Mouse (Mus musculus): ENCODE measurements around the gene Srcap. TPM values are rescaled to one million over a fixed set of nuclear protein-coding genes. Genes with fewer than 3 reads are reported as not detected.
A peak's percentile ranks its signal among the peaks of the same experiment; 100 is the strongest.
"Not testable (repeated sequence)": the region's sequence is repeated elsewhere in the genome, so short reads cannot be mapped to it uniquely, and the experiment has no call there.

Gene Srcap
- total RNA-seq, 2 experiments from 2014 or later = 78.7 to 80.5 TPM

- DNase-seq = no peak
These were observed 19.9 kb upstream of the Srcap start for GRCm38 (mm10) chr7:127491846-127492245.

GRCm38 (mm10) chr7:127494648-127495047 is 17.1 kb upstream of the Srcap start:
- DNase-seq = no peak

DNA sequence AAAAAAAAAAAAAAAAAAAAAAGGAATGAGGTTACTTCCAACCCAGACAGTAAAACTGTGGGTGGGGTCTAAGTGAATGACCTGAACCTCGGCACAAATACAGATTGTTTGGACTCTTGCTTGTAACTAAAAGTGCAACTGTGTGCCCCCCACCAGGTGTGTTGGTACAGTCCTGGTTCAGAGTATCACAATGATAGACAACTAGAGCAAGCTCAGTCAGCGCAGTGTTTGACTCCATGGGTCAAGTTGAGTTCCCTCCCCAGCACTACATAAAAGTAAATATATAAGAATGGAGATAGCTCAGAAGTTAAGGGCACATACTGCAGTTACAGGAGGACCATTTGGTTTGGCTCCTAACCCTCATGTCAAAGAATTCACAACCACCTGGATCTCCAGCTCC is 14.4 kb upstream of the Srcap start:
- DNase-seq = no peak

DNA sequence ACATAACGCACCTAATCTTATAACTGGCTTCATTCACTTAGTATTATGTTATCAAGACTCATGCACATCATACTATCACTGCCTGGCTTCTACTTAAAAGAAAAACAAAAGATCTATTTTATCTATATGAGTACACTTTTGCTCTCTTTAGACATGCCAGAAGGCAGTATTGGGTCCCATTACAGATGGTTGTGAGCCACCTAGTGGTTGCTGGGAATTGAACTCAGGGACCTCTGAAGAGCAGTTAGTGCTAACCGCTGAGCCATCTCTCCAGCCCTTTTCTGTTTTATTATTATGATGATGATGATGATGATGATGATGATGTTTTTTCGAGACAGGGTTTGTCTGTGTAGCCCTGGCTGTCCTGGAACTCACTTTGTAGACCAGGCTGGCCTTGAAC is 13.4 kb upstream of the Srcap start:
- peak; percentile 63 for DNase-seq

GRCm38 (mm10) chr7:127508291-127508690 is 3.5 kb upstream of the Srcap start:
- no peak for DNase-seq

DNA sequence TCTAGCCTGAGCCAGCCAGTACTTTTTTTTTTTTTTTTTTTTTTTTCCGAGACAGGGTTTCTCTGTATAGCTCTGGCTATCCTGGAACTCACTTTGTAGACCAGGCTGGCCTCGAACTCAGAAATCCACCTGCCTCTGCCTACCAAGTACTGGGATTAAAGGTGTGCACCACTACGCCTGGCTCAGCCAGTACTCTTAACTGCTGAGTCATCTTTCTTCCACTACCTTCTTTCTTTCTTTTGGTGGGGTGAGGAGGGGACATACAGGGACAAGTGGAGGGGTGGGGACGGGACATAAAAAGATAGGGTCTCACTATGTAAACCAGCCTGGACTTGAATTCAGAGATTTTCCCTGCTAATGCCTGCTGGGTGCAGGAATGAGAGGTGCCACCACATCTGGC is 2.0 kb upstream of the Srcap start:
- DNase-seq = not testable (repeated sequence)

- DNase-seq = no peak
These were observed 542 bp upstream of the Srcap start for GRCm38 (mm10) chr7:127511241-127511640.

- DNase-seq = peak; percentile 94
These were observed 640 bp downstream of the Srcap start for GRCm38 (mm10) chr7:127512231-127513015.

GRCm38 (mm10) chr7:127513016-127513390 is 1.2 kb downstream of the Srcap start:
- peak; percentile 31 for DNase-seq

- no peak for DNase-seq
These were observed 2.0 kb downstream of the Srcap start for GRCm38 (mm10) chr7:127513781-127514180.

GRCm38 (mm10) chr7:127515846-127516245 is 4.1 kb downstream of the Srcap start:
- peak; percentile 24 for DNase-seq

- no peak for DNase-seq
These were observed 4.6 kb downstream of the Srcap start for GRCm38 (mm10) chr7:127516344-127516743.

GRCm38 (mm10) chr7:127519284-127519683 is 7.5 kb downstream of the Srcap start, which contains the start of gene Gm42715:
Gene Gm42715, plus strand, starts transcription at chr7:127519584.
- DNase-seq = no peak

GRCm38 (mm10) chr7:127541671-127542070 is 29.9 kb downstream of the Srcap start:
- no peak for DNase-seq

- DNase-seq = peak; percentile 84
These were observed 37.5 kb downstream of the Srcap start for GRCm38 (mm10) chr7:127549116-127549835.

DNA sequence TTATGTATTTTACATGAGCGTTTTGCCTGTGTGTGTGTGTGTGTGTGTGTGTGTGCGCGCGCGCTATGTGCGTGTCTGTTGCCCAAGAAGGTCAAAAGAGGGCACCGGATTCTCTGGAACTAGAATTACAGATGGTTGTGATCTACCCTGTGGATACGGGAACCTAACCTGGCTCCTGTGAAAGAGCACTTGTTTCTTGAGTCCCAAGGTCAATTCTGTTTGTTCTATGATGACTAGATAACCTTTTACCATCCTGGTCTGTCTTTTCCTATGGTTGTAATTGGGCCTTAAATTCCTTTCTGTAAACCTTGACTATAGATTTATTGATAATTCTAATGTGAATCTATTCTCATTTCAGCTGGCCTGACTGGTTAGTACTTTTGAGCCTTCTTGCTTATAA is 39.8 kb downstream of the Srcap start:
- no peak for DNase-seq

DNA sequence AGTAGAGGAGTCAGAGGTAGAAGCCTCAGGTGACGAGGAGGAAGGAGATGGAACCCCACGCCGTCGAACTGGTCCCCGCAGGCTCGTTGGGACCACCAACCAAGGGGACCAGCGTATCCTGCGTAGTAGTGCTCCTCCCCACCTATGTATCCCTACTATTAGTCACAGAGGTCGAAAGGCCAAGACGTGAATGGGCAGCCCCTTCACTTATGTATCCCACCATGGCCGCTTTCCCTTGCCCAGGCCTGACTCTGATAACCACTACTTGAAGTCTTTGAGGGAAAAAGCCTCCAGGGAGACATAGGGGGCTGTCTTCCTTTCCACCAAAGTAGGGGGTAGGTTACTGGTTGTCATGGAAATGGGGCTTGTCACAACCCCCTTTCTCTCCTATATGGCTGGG is 48.8 kb downstream of the Srcap start:
- DNase-seq = no peak

DNA sequence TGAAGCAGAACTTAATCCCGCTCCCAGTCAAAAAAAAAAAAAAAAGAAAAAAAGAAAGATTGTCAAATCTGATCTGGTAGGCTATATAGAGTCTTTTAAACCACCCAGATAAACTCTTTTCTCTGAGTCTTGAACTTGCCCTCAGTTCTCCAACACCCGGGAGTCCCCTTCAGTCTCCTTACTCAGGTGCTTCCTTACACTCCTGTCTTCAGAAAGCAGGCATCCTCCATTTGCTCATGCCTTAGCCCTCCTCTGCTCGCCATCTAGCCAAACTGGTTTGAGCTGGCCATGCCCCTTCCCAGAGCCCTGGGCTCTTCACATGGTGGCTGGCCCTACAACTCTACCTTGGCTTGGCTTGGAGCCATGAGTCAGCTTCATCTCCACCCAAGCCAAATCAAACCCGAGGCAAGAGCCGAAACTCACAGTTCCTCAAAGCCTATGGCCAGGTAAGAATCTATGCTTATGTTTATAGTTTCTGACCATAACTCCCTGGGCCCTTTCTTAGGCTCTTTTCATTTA is 49.6 kb downstream of the Srcap start, which contains the start of gene Tmem265:
Tmem265 (plus strand) TSS at position 51 of the 519 bp plus-strand sequence.
- DNase-seq = no peak

DNA sequence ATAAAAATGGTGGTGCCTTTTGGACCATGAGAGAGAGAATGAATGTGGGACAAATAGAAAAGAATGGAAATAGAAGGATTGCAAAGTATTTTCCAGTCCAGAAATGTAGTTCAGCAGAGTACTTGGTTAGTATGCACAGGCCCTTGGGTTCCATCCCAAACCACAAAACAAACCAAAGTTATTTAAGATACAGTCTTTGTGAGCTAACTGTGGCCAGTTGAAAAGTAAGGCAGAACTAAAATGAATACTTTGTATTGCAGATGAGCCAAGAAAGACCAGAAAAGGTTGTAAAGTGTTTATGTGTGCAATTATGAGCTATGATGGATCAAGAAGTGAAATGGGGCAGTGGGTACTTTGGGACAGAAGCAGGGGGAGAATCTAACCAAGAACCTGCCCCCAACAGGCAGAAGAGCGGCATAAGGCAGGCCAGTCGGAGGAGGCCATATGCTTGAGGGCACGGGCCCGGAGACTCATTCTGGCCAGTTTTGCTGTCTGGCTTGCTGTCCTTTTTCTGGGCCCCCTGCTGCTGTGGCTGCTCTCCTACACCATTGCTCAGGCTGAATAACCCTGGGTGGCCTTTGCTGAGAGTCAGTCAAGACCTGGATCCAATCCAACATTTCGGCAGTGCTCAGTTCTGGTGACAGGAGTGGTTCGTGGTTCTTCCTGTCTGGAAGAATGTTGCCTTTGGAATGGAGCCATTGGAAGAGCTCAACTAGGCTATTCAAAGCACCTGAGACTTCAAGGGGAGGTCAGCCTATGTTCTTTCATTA is 52.8 kb downstream of the Srcap start:
- peak; percentile 70 for DNase-seq

DNA sequence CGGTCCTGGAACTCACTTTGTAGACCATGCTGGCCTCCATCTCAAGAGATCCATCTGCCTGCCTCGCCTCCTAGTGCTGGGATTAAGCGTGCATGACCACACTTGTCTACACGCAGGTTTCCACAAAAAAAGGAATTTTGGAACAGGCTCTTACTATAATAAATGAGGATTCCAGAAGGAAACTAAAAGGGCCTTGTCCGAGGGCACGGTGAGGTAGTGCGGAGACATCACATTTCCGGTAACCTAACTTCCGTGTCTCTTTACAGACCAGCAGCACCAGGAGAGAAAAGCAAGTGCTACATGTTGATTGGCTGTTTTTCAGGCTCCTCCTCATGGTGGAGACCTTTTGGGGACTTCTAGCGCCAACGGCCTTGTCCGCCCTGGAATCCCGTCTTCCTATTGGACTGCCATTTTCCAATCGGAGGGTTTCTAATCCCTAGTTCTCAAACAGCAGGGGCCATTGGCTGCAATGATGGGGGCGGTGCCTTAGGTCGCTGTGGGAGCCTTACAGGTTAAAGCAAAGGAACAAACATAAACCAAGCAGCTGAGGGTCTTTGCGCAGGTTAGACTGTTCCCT is 61.2 kb downstream of the Srcap start, which contains the start of gene Phkg2:
Phkg2 (plus strand) TSS at position 446 of the 577 bp plus-strand sequence.
- peak; percentile 91 for DNase-seq

- DNase-seq = no peak
These were observed 61.8 kb downstream of the Srcap start for GRCm38 (mm10) chr7:127573503-127574008.

DNA sequence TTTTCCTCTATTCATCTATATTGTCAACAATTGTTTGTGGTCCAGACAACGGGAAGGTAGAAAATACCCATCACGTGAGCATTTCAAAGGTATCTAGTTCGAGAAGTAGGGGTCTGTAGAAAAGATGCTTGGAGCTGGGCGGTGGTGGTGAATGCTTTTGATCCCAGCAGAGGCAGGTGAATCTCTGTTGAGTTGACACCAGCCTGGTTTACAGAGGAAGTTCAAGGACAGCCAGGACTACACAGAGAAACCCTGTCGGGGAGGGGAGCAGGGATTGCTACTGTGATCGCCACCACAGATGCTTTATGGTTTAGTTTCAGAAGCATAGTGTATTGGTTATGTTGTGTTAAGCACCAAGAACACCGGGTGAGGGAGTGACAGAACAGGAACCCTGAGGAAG is 62.3 kb downstream of the Srcap start:
- DNase-seq = no peak
